Mouse (Mus musculus) brain, adult 2 months (tissue): ENCODE data around the gene Cnksr3.

Source experiments
- DNase-seq: peaks from one replicate; pipeline ENCODE4 v3.0.0; 2011; ENCODE audit warnings: low read depth, low spot score

Gene Cnksr3

DNA sequence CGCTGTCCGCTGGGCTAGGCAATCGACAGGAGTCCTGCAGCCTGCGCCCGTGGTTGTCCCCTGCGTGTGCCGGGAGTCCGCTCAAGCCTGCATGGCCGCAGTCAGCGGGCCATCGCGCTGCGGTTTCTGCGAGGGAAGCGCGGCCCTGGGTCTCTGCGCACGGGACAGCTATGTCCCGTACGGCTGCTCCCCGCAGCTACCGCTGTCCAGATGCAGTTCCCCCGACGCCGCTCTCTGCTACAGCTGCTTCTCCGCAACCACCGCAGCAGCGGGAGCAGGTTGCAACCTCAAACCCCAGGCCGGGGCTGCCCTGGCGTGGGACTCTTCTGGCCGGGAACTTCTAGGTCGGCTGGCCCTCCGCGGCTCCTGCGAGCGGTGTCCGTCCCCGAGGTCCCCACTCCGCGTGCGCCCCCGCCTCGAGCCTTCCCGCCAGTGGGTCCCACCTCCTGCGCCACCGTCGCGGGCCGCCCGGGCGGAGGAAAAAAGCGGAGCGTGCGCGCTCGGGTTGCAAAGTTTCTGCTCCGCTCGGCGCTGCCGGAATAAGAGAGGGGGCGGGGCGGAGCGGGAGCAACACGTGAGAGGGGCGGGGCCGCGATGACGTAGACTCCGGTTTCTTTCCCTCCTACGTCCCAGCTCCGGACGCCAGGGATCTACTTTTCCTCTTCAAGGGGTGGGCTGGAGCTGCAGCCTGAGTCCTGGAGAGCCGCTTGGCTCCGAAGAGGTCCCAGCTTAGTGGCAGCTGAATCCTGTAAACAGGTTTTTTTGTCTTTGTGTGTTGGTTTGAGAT lies at the start of gene Cnksr3:
TSS of gene Cnksr3 (minus strand) at position 542 of the 787 bp plus-strand sequence.
- peak; percentile 97 for DNase-seq

DNA sequence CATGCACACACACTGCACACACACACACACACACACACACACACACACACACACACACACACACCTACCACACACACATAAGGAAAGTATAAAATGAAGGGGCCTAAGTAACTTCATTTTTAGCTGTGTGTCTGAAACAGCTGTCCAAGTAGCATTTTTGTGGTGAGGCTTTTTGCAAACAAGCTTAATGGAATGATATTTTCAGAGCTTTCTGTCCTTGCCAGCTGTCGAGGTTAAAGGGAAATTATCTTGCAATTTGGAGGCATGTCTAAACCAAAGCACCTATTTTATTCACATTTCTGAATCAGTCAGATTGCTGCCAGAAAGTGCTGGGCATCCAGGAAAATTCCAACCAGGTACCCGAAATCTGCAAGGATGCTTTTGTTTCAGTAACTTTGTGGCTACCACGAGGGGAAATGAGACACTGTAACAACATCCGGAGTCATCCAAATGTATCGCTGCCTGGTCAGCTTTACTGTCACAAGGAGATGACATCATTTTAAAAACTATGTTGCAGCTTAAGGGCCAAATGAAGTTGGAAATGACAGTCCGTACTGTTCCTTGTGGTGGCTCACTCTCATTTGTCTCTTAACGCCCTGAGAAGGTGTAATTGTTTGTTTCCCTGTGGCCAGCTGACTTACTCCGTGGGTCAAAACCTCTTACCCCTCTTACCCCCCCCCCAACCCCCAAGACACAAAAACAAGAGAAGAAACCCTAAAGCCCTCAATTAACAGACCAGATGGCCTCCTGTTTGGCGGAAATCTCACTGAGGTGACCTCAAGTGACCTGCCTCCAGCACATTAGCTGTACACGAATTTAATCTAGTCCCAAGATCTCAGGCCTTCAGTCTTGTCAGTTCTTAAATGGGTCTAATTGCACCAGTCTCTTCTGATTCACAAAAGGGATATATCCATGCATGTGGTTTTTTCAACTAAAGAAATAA lies 48.4 kb upstream of the Cnksr3 start:
- peak; percentile 69 for DNase-seq

DNA sequence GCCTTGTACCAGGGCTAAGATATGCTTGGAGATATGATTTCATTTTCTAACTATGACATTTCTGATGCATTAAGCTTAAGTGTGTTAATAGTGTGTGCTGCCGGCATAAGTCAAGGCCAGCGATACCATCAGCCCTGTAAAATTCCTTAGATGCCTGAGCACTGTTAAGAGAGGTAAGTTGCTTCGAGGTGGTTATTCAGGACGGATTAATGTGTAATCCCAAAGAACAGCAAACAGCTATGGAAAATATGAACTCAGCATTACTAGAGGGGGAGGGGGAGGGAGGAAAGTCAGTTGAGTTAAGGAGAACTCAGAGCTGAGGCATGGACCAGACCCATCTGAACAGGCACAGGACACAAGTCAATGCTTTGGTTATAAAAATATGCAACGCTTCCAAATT lies 46.6 kb upstream of the Cnksr3 start:
- no peak for DNase-seq

DNA sequence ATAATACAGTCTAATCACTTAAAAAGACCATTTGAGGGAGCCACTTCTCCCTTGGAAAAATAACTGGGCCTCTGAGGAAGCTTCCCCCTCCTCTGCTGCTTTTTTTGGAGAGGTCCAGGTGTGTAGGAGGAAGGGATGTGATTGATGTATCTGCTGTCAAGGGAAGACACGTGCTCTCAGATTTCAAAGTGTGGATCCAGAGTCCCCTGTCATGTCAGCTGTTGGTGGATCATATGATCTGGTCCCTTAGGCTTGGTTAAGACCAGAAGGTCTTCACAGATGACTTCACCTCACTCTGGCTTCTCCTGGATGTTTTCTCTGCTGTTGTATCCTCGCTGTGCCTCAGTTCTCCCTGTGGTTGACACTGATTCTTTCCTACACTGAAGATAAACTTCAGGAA lies 38.4 kb upstream of the Cnksr3 start:
- no peak for DNase-seq

DNA sequence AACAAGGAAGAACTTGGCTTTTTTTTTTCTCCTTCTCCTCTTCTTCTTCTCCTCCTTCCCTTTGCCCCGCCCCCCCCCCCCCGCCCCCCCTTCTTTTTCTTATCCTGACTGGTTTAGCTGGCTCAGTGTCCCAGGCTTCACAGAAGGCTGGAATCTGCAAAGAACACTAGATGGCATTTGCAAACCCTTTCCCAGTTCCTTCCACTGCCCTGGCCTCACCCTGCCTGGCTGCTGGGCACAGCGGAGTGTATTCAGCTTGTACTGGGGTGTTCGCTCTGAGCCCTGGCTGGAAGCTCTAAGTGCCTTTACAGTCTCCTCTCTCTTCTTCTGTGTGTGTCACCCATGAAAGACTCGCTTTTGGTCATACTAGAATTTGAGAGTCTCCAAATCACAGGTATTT lies 22.6 kb upstream of the Cnksr3 start:
- peak; percentile 76 for DNase-seq

DNA sequence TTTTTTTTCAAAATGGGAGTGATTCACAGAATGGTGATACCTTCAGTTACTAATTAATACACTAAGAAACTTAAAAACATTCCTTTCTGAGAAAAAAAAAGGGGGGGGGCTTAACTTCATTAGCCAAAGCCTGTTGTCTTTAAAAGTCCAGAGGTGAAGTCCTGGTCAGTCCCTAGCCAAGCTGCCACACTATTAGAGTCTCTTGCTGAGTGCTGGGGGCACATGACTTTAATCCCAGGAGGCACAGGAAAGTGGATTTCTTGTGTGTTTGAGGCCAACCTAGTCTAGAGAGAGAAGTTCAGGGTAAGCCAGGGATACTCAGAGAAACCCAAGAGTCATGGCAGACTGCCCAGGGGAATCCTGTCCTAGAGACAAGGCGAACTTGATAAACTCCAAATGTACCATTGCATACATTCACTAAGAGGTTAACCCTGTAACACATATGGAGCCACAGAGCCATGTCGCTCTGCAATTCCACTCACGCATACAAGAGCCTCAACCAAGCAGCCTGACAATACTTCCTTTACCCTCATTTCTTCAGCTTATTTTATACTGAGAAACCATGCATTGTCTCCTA lies 5.6 kb upstream of the Cnksr3 start:
- no peak for DNase-seq

DNA sequence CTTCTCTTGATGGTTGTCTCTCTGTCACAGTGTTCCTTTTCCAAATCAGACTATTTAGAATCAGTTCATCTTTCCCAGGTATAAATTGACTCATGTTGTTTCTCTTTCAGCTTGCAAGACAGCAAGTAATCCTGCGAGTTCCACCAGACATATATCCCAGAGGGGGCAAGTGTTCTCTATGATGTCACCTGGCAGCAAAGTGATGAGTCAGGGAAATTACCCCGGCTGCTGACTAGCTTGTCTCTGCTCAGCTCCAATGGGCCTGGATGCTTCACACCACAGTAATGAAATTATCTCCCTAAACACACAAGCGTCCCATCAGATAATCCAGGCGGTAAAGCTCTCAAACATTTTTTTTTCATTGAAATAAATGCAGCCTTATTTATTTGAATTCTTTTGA lies 2.7 kb upstream of the Cnksr3 start:
- DNase-seq: no peak

DNA sequence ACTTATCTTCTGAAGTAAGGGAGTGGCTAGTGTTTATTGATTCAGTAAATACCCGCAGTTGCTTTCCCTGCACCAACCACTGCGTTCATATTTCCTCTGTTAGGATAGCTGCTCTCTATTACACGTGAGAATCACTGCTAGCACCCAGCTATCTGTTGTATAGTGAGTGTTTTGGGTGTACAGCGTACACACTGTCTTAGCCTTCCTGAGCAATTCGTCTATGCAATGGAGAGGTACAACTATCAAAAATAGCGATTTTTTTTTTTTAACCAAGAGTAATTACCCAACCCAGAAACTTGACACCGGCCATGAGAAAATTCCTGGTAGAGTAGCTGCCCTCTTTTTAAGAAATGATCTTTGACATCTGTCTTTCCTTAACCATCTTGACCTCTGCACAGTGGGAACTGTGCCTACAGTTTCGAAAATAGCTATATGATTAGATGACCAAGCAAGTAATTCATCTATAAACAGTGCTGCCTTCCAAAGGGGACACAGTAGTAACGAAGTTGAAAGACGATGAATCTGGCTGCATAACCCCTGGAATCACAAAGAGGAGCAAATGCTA lies 1.1 kb upstream of the Cnksr3 start:
- DNase-seq: no peak

DNA sequence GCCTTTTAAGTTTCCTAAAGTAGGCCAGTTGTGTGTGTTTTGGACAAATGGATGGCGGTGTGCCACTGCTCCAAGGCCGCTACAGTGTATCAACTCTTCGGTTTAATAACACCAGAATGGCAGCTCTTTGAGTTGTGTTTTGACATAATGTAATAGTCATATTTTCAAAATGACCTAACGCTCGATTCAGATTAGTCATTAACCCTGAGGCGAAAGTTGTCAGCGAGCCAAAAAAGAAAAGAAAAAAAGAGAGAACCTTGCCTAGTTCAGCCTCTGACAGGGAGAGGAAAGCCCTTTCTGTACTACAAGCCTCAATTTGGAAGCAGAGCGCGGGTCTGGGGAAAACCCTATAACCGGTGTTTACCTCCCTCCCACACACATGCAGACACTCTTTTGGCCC lies 500 bp upstream of the Cnksr3 start:
- no peak for DNase-seq

DNA sequence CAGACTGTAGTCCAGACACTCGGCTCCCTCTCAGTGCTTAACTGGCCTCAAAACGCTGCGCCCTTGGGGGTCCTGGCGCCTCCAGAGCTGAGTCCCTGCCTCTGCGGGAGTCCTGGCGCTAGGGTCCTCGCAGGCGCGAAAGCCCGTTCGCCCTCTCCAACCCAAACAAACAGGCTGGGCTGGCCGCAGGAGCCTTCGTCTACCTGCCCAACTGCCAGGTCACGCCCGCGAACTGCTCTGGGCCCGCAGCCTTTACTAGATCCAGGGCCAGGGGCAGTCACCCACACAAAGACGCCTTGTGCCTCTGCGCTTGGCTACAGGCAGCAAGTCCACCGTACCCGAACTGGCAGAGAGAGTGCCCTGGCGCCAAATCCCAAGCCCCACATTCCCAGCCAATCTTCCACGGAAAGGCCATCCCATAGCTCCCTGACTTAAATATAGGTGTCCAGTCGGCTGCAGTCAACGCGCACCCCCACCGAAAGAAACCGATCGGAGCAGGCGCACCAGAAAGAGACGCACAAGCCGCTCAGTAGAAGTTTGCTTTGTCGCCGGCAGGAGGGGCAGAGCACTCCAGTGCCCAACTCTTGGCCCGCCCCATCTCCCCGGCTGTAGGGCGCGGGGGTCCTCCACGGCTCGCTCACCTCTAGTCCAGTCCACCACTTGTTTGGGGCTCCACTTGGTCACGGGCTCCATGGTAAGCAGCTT lies 894 bp downstream of the Cnksr3 start:
- peak; percentile 81 for DNase-seq

DNA sequence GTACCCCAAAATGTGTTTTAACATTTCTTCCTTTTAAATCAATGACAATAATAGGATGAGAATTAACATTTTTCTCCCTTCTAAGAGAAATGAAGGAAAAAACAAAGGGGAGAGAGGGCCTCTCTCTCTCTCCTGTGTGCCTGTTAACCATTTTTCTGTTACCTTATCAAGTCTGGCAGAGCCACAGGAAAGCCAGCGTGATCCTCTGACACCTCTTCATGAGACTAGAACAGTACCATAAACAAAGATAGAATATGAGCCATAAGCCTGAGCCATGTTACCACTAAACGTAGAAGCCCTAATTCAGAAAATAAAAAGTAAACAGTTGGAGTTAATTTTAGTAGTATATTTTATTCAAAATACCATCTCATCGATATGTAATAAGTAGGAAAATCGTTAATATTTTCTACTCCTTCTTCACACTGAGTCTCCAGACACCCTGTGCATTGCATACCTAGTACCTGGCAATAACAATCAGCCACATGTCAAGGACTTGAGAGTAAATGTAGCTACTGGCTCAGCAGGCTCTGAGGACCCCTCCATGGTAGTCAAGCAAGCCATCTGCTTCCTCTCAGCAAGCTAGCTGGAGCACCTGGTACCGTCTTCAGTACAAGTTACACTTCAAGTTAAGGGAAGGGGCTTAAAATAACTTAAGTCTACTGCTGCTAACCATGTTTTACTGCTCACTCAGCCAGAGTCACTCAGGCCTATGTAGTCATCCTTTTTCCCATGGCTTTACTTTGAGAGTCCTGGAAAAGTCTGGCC lies 2.2 kb downstream of the Cnksr3 start:
- DNase-seq: peak; percentile 60

DNA sequence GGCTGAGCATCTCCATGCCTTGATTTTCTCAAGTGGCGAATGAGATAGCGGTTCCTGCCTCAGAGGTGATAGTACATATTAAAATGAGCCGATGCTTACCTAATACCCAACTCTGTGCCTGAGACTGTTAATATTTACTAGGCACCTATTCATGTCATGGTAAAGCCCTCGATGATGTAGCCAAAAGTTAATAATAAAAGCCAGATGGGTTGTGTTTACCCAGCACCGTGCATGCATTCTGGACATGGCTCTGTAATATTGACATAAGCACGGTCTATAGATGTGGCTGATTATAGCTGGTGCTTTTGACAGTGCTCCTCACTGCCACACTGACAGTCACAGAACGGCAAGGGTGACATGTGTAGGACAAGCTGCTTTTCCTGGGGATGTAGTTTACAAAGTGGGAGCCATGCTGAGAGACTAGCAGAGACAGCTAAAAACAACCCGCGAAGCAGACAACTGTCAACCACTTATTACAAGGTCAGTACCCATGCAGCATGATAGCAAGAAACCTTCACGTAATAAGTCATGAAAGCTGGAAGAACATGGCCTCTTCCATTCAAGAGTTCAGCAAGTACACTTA lies 3.1 kb downstream of the Cnksr3 start:
- no peak for DNase-seq

DNA sequence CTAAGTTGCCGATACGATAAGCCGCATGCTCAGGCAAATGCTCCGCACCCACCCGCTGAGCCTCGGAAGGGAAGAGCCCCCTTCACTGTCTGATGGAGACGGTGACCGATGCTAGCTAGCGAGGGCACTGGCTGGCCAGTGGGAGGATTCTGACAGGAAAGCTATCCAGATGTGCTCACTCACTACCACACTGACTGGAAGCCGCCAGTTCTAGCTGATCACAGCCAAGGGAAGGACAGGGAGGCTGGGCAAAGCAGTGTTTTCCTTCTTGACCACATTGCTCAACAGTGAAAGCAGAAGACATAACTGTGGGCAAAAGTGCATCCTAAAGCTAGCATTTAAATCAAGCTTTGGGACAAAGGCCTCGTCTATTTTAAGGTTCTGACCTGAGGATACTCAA lies 4.7 kb downstream of the Cnksr3 start:
- no peak for DNase-seq

DNA sequence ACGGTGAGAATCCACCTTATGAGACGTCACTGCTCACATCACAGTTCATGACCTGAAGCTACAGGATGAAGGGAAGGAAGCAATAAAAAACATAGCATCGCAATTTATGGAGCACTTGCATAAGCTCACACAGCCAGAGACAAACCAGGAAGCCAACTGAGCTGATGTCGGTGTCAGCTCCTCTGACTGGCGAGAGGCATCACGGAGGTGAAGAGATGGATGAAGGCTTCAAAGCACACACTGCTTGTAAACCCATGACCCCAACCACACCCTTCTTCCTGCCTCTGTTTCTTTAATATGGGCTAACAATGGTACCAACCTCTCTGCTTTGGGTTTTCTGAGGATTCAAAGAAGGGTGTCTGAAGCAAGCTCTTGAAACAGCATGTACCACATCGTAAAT lies 5.5 kb downstream of the Cnksr3 start:
- DNase-seq: no peak

DNA sequence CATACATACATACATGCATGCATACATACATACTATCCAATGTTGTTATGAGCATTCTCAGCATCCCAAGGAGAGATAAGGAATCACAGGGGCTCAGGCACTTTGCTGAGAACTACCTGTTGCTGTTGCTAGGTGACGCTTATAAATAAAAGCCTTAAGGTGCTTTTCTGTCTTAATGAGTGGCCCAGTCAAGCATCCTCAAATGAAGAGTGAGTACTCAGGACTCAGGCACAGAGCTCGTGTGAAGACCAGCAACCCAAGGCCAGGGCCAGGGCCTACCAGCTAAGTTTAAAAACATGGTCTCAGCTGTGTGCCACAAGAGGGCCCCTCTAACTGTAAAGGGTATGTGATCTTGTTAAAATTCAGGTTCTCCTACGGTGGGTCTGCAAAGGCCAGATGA lies 6.5 kb downstream of the Cnksr3 start:
- no peak for DNase-seq

DNA sequence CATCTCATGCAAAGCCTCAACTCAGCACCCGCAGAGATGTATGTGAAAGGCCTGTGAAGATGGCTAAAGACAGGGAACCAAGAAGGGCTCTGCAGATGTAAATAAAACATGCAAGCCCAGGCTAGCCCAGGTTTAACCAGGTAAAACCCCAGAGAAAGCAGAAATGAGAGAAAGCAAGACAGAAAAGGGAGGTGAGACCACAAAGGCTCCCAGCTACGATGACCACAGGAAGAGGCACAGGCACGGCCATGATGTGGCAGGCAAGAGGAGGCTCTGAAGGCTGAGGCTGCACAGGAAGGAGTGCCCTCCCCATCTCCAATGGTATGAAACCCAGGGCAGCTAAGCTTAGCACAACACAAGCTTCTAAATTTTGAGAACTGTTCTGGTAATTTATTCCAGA lies 7.1 kb downstream of the Cnksr3 start:
- no peak for DNase-seq

DNA sequence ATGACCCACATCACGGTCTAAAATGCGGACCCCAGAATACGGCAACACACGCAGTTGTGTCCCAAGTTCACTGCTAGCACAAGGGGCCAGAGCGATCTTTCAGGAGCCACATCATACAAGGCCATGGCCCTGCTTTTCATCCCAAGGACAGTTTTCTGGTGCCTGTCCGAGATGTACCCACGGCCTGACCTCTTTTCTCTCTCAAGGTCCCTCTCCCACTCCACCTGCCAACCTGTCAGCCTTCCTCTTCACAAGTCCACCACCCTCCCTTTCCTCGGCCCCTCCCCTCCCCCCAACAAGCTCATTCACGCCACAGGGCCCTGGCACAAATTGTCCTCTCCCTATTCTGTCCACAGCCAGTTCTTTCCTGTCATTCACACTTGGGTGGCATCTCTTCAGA lies 9.5 kb downstream of the Cnksr3 start:
- DNase-seq: no peak

DNA sequence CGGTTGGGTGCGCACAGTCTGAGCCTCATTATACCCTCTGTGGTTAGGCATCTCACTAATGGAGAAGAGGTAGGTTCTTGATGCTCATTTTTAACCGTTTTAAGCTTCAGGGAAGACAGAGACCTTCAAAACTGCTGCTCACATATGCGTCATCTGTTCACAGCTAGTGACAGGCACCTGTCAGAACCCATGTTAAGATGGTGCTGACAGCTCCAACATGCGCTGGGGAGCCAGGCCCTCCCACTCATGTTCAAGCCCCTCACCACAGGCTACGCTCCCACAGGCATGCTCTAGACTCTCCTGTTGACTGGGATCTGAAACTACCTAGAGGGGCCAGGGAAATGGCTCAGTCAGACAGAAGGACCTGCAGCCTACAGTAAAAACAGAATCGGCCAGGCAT lies 11.4 kb downstream of the Cnksr3 start:
- no peak for DNase-seq

DNA sequence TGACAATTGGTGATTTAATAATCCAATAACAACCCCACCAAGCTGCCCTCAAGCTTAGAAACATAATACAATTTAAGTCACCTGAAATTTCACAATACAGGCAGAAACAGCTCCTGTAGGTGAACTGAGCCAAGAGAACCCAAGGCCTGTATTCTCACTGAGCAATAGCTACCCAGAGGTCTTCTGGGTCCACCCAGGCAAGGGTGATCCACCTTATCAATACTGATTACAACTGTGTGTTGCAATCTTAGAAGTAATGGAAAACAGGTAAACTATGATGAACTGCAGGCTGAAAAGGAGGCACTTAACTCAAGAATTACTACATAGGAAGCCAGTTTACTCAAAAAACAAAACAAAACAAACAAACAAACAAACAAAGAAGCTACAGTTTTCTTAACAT lies 13.8 kb downstream of the Cnksr3 start:
- no peak for DNase-seq

DNA sequence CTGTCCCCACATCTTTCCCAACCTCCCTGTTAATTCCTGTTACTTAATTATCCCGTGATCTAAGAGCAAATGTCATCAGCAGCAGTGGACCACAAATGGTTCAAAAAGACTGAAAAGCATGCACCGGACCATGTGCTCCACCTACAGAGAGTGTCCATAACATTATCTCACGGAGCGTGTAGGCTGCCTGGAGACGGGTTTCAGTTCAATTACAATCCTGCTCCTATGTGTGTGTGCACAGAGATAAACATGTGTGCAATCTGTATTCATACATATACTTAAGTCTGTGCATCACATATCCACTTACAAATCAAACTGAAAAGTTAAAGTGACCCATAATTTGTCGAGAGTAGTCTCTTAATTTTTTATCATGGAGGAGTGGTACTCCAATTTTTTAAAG lies 14.3 kb downstream of the Cnksr3 start:
- no peak for DNase-seq
